Mouse (Mus musculus) hindbrain, postnatal 0 days (tissue): ENCODE results near the gene Ahcyl1. TPM values are rescaled to one million over a fixed set of nuclear protein-coding genes. Genes with fewer than 3 reads are reported as not detected.
"Not testable (repeated sequence)": the region's sequence is repeated elsewhere in the genome, so short reads cannot be mapped to it uniquely, and the experiment has no call there.

Experiments
- ATAC-seq: fragments of 200-750 bp; cut with Nextera tagmentation; 2 replicates; pipeline ENCODE4 v1.8.0; 2017; ENCODE audit warnings: mild to moderate bottlenecking, moderate TSS enrichment, moderate library complexity
- DNase-seq: peaks from one replicate; pipeline ENCODE4 v3.0.0-alpha.2; 2015; ENCODE audit warnings: low spot score
- H3K27ac ChIP-seq: fragments of 300-500 bp; sonication (generic); 2 replicates; pipeline ENCODE4 v1.5.1; 2014; ENCODE audit warnings: mild to moderate bottlenecking
- H3K27me3 ChIP-seq: fragments of 300-500 bp; sonication (generic); 2 replicates; pipeline ENCODE4 v1.6.1; 2014; ENCODE audit warnings: low read length, mixed read lengths; ENCODE audit not compliant: insufficient read depth
- H3K36me3 ChIP-seq: fragments of 300-500 bp; sonication (generic); 2 replicates; pipeline ENCODE4 v1.6.1; 2014; ENCODE audit warnings: low read length, mixed read lengths; ENCODE audit not compliant: insufficient read depth
- H3K4me1 ChIP-seq: fragments of 300-500 bp; sonication (generic); 2 replicates; pipeline ENCODE4 v1.6.1; 2014; ENCODE audit warnings: antibody characterized with exemption, low read length, mixed read lengths; ENCODE audit not compliant: insufficient read depth
- H3K4me2 ChIP-seq: fragments of 300-500 bp; sonication (generic); 2 replicates; pipeline ENCODE4 v1.6.1; 2014; ENCODE audit warnings: low read depth, mild to moderate bottlenecking, low read length, moderate library complexity, mixed read lengths
- H3K4me3 ChIP-seq: fragments of 300-500 bp; sonication (generic); 2 replicates; pipeline ENCODE4 v1.5.1; 2014; ENCODE audit warnings: low read length
- H3K9ac ChIP-seq: fragments of 300-500 bp; sonication (generic); replicated peaks from 2 replicates; pipeline ENCODE4 v1.6.1; 2014; ENCODE audit warnings: mild to moderate bottlenecking, low read length, moderate library complexity, mixed read lengths
- H3K9me3 ChIP-seq: fragments of 300-500 bp; sonication (generic); 2 replicates; pipeline ENCODE4 v1.6.1; 2016; ENCODE audit warnings: low read length, mixed read lengths
- CTCF ChIP-seq: IDR thresholded peaks from 2 replicates; pipeline ENCODE4 v1.5.1; 2016; ENCODE audit warnings: antibody characterized with exemption, control low read depth, low read depth
- WGBS: fragments of 180-500 bp; shearing (Covaris S2); extraction: QIAGEN DNeasy Blood & Tissue Kit; methylation state at CpG from one replicate; pipeline ENCODE4 v1.1.7; 2014; 5-methylcytosine and 5-hydroxymethylcytosine counted together
- polyA plus RNA-seq: library from polyadenylated mRNA; unstranded; fragments of >200 nt; fragmentation: Nextera tagmentation; extraction: Ambion mirVana; gene quantifications from 2 replicates; pipeline ENCODE4 v1.2.1, GENCODE M21; 2015
- total RNA-seq: library from RNA; depleted of rRNA; stranded (reverse); fragments of >200 nt; gene quantifications from 2 replicates; pipeline ENCODE4 v1.2.3, GENCODE M21; 2014

Gene Ahcyl1
- total and polyA plus RNA-seq, 2 experiments from 2014 or later: 55.3 to 122 TPM

GRCm38 (mm10) chr3:107740578-107741207, 44.3 kb upstream of the Ahcyl1 start:
- H3K4me1 ChIP-seq: peaks cover 18% of the 10 kb centered on the region
- H3K4me2 ChIP-seq: no peak overlapping the region
- peak; percentile 85 for DNase-seq
- no peak overlapping the region for H3K4me3 ChIP-seq
- TF ChIP-seq CTCF: no peak
- no peak overlapping the region for H3K9ac ChIP-seq
- ATAC-seq: peak; percentile 89
- H3K9me3 ChIP-seq: no peaks in the 10 kb centered on the region
- H3K27me3 ChIP-seq: no peaks in the 10 kb centered on the region
- 9% methylated on average over 6 of the region's 6 CpGs for WGBS
- H3K36me3 ChIP-seq: no peaks in the 10 kb centered on the region
- H3K27ac ChIP-seq: peak overlapping the region; percentile 67

GRCm38 (mm10) chr3:107739966-107740365, 43.6 kb upstream of the Ahcyl1 start:
- ATAC-seq: no peak
- Histone ChIP-seq H3K4me1 (peaks cover 18% of the 10 kb centered on the region), H3K9ac (no peak overlapping the region), H3K27me3 (no peaks in the 10 kb centered on the region), H3K36me3 (no peaks in the 10 kb centered on the region), H3K4me2 (no peak overlapping the region), H3K4me3 (no peak overlapping the region), H3K27ac (peak overlapping the region; percentile 67; the same call in 1 of the 2 replicates), H3K9me3 (no peaks in the 10 kb centered on the region)
- 78% methylated on average over 2 of the region's 2 CpGs for WGBS
- no peak for TF ChIP-seq CTCF
- no peak for DNase-seq

GRCm38 (mm10) chr3:107739456-107739855, 43.1 kb upstream of the Ahcyl1 start:
- no peak for TF ChIP-seq CTCF
- 78% methylated on average over 3 of the region's 3 CpGs for WGBS

GRCm38 (mm10) chr3:107738620-107739019, 42.3 kb upstream of the Ahcyl1 start:
- 81% methylated on average over 1 of the region's 1 CpGs for WGBS
- H3K9ac ChIP-seq: no peak overlapping the region
- no peaks in the 10 kb centered on the region for H3K27me3 ChIP-seq
- ATAC-seq (no peak), DNase-seq (no peak)
- H3K4me3 ChIP-seq: no peak overlapping the region
- H3K27ac ChIP-seq: no peak overlapping the region
- H3K4me2 ChIP-seq: no peak overlapping the region
- H3K9me3 ChIP-seq: no peaks in the 10 kb centered on the region
- TF ChIP-seq CTCF: peak; percentile 33; the same call in 1 of the 2 replicates
- H3K36me3 ChIP-seq: no peaks in the 10 kb centered on the region
- peaks cover 18% of the 10 kb centered on the region for H3K4me1 ChIP-seq

More at GRCm38 (mm10) chr3:107739456-107739855, 43.1 kb upstream of the Ahcyl1 start:
- Histone ChIP-seq H3K36me3 (no peaks in the 10 kb centered on the region), H3K4me3 (no peak overlapping the region), H3K4me1 (peaks cover 18% of the 10 kb centered on the region), H3K9ac (no peak overlapping the region), H3K27ac (peak overlapping the region; percentile 67; the same call in 1 of the 2 replicates), H3K9me3 (no peaks in the 10 kb centered on the region), H3K27me3 (no peaks in the 10 kb centered on the region), H3K4me2 (no peak overlapping the region)
- no peak for DNase-seq
- no peak for ATAC-seq

- H3K4me3 ChIP-seq: no peak overlapping the region
- DNase-seq: no peak
- no peak overlapping the region for H3K27ac ChIP-seq
- H3K36me3 ChIP-seq: no peaks in the 10 kb centered on the region
- WGBS: 87% methylated on average over 1 of the region's 1 CpGs
- H3K9me3 ChIP-seq: no peaks in the 10 kb centered on the region
- no peak for ATAC-seq
- no peaks in the 10 kb centered on the region for H3K27me3 ChIP-seq
- peaks cover 18% of the 10 kb centered on the region for H3K4me1 ChIP-seq
- no peak for TF ChIP-seq CTCF
- no peak overlapping the region for H3K4me2 ChIP-seq
- H3K9ac ChIP-seq: no peak overlapping the region
These were observed 41.3 kb upstream of the Ahcyl1 start for GRCm38 (mm10) chr3:107737609-107738190.

- H3K4me1 ChIP-seq: peaks cover 11% of the 10 kb centered on the region
- not testable (repeated sequence) for H3K27ac ChIP-seq, ATAC-seq, H3K9me3 ChIP-seq, H3K9ac ChIP-seq, DNase-seq, H3K36me3 ChIP-seq, H3K27me3 ChIP-seq, H3K4me2 ChIP-seq, H3K4me3 ChIP-seq
- WGBS: 91% methylated on average over 13 of the region's 13 CpGs
These were observed 39.3 kb upstream of the Ahcyl1 start for GRCm38 (mm10) chr3:107735620-107736019.

- no peak for ATAC-seq
- H3K27ac ChIP-seq: no peak overlapping the region
These were observed 37.0 kb upstream of the Ahcyl1 start for GRCm38 (mm10) chr3:107733329-107733728.

More at GRCm38 (mm10) chr3:107733329-107733728, 37.0 kb upstream of the Ahcyl1 start:
- no peak for DNase-seq
- no peak for TF ChIP-seq CTCF
- H3K9me3 ChIP-seq: no peaks in the 10 kb centered on the region
- no peaks in the 10 kb centered on the region for H3K36me3 ChIP-seq
- no peaks in the 10 kb centered on the region for H3K4me1 ChIP-seq
- H3K9ac ChIP-seq: no peak overlapping the region
- no peak overlapping the region for H3K4me2 ChIP-seq
- H3K27me3 ChIP-seq: no peaks in the 10 kb centered on the region
- 78% methylated on average over 1 of the region's 1 CpGs for WGBS
- H3K4me3 ChIP-seq: no peak overlapping the region
